Mouse (Mus musculus): ENCODE data around the gene Lyst.

Gene Lyst

GRCm38 (mm10) chr13:13590048-13591011, at the start of gene Lyst:
Gene Lyst (plus strand): TSS chr13:13590397.
- peak; percentile 92 to 98 for DNase-seq (ENCODE audit: low spot score in 2 of 2)

- peak in 1 of 2 experiments; percentile 51 for DNase-seq (ENCODE audit: low spot score in 2 of 2)
Measured at GRCm38 (mm10) chr13:13543073-13543472, 47.1 kb upstream of the Lyst start.

- peak; percentile 78 to 92 for DNase-seq (ENCODE audit: low spot score in 2 of 2)
Measured at GRCm38 (mm10) chr13:13546792-13547191, 43.4 kb upstream of the Lyst start.

GRCm38 (mm10) chr13:13547889-13548288, 42.3 kb upstream of the Lyst start:
- no peak for DNase-seq (ENCODE audit: low spot score in 2 of 2)

GRCm38 (mm10) chr13:13548431-13549190, 41.6 kb upstream of the Lyst start:
- peak in 1 of 2 experiments; percentile 50 for DNase-seq (ENCODE audit: low spot score in 2 of 2)

GRCm38 (mm10) chr13:13549687-13550660, 40.2 kb upstream of the Lyst start:
- no peak for DNase-seq (ENCODE audit: low spot score in 2 of 2)

GRCm38 (mm10) chr13:13552020-13552419, 38.2 kb upstream of the Lyst start:
- no peak for DNase-seq (ENCODE audit: low spot score in 2 of 2)

GRCm38 (mm10) chr13:13553660-13554059, 36.5 kb upstream of the Lyst start:
- DNase-seq (ENCODE audit: low spot score in 2 of 2) = no peak

- peak; percentile 51 to 61 for DNase-seq (ENCODE audit: low spot score in 2 of 2)
Measured at GRCm38 (mm10) chr13:13555196-13555595, 35.0 kb upstream of the Lyst start.

GRCm38 (mm10) chr13:13557001-13557743, 33.0 kb upstream of the Lyst start:
- no peak for DNase-seq (ENCODE audit: low spot score in 2 of 2)

- DNase-seq (ENCODE audit: low spot score in 2 of 2) = no peak
Measured at GRCm38 (mm10) chr13:13558251-13558650, 31.9 kb upstream of the Lyst start.

GRCm38 (mm10) chr13:13558900-13559299, 31.3 kb upstream of the Lyst start:
- DNase-seq (ENCODE audit: low spot score in 2 of 2) = no peak

- DNase-seq (ENCODE audit: low spot score in 2 of 2) = no peak
Measured at GRCm38 (mm10) chr13:13562571-13562970, 27.6 kb upstream of the Lyst start.

GRCm38 (mm10) chr13:13564116-13564515, 26.1 kb upstream of the Lyst start:
- no peak for DNase-seq (ENCODE audit: low spot score in 2 of 2)

GRCm38 (mm10) chr13:13564541-13564940, 25.7 kb upstream of the Lyst start:
- no peak for DNase-seq (ENCODE audit: low spot score in 2 of 2)

GRCm38 (mm10) chr13:13567640-13568039, 22.6 kb upstream of the Lyst start:
- no peak for DNase-seq (ENCODE audit: low spot score in 2 of 2)

- DNase-seq (ENCODE audit: low spot score in 2 of 2) = no peak
Measured at GRCm38 (mm10) chr13:13568824-13569223, 21.4 kb upstream of the Lyst start.

- DNase-seq (ENCODE audit: low spot score in 2 of 2) = no peak
Measured at GRCm38 (mm10) chr13:13569603-13570002, 20.6 kb upstream of the Lyst start.

GRCm38 (mm10) chr13:13572060-13572835, 17.9 kb upstream of the Lyst start:
- DNase-seq (ENCODE audit: low spot score in 2 of 2) = no peak

- no peak for DNase-seq (ENCODE audit: low spot score in 2 of 2)
Measured at GRCm38 (mm10) chr13:13572941-13573340, 17.3 kb upstream of the Lyst start.
